Mouse (Mus musculus) thymus, adult 2 months (tissue): ENCODE results near the gene Trpm8.

Source experiments
- CTCF ChIP-seq: fragments of 200-500 bp; IDR thresholded peaks from 2 replicates; pipeline ENCODE4 v1.5.1; 2012; ENCODE audit warnings: mild to moderate bottlenecking, control low read depth, low read length, moderate library complexity, borderline replicate concordance; ENCODE audit not compliant: control insufficient read depth, poor library complexity, insufficient read depth; ENCODE audit errors: extremely low read depth
- POLR2A ChIP-seq: fragments of 200-500 bp; IDR thresholded peaks from 2 replicates; pipeline ENCODE4 v1.6.1; 2012; ENCODE audit warnings: mild to moderate bottlenecking, low read length, control low read depth, moderate library complexity; ENCODE audit not compliant: control insufficient read depth, poor library complexity, insufficient read depth; ENCODE audit errors: extremely low read depth

DNA sequence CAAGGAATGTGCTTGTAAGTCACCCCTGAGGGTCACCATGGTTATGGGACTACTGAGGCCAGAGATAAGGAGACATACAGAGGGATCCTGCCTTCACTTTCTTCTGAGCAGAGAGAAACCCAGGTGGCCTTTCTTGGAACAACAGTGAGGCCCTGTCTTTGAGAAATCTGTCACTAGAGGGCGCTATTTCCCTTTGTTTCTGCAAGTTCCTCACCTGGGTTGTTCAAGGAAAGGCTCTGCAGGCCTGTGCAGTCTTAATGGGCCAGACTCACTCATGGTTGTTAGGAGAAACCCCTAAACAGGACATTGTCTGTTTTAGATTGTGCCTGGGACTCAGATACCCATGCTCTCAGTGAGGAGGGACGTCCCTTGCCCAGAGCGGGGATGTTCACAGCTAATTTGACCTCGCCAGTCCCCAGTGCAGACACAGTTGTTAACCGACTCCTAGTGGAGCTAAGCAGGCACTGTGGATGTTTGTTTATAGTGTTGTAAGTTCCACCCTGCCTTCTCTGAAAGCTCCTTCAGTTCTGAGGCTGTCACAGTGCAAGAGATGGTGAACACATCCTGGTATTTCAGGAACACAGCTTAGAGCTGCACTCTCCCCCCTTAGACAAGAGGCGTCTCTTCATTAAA, 80.1 kb downstream of the Trpm8 start:
- TF ChIP-seq CTCF (no peak), POLR2A (no peak)
